Mouse (Mus musculus) brain, embryonic 14.5 days (tissue): ENCODE data around the gene Vps50.

Experiments used
- CTCF ChIP-seq: fragments of 200-500 bp; IDR thresholded peaks from 2 replicates; pipeline ENCODE4 v1.5.1; 2012; ENCODE audit warnings: inconsistent platforms, mild to moderate bottlenecking, moderate library complexity, borderline replicate concordance; ENCODE audit not compliant: insufficient read depth, insufficient read length; ENCODE audit errors: extremely low read depth
- POLR2A ChIP-seq: fragments of 200-500 bp; IDR thresholded peaks from 2 replicates; pipeline ENCODE4 v1.6.1; 2012; ENCODE audit warnings: mild to moderate bottlenecking, inconsistent platforms, borderline replicate concordance; ENCODE audit not compliant: poor library complexity, insufficient read depth, insufficient read length, severe bottlenecking; ENCODE audit errors: extremely low read depth

DNA sequence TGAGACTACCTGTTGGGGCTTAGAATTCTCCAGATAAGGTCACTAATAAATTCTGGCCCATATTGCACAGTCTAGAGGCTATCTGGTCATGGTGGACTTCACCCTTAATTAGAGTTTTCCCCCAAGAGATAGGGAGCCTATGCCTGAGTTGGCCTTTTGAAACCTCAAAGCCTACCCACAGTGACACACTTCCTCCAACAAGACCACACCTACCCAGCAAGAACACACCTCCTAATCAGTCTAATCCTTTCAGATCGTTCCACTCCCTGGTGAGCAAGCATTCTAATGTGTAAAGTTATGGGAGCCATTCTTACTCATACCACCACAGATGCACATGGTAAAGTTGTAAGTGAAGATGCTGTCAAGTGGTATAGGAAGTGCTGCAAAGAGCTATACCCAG is 37.9 kb downstream of the Vps50 start:
- TF ChIP-seq CTCF, result no peak
- TF ChIP-seq POLR2A, result no peak
